Mouse (Mus musculus) E14TG2a.4 (cell line): ENCODE results near the gene Xpnpep2.

Experiments used
- H3K27me3 ChIP-seq: 2 replicates; pipeline ENCODE4 v1.6.1; 2014; ENCODE audit warnings: low read length, control low read depth; ENCODE audit not compliant: insufficient read depth
- H3K36me3 ChIP-seq: 2 replicates; pipeline ENCODE4 v1.6.1; 2014; ENCODE audit warnings: low read length, control low read depth; ENCODE audit not compliant: insufficient read depth
- H3K4me1 ChIP-seq: replicated peaks from 2 replicates; pipeline ENCODE4 v1.6.1; 2014; ENCODE audit warnings: low read depth, low read length, control low read depth
- H3K4me3 ChIP-seq: replicated peaks from 2 replicates; pipeline ENCODE4 v1.5.1; 2014; ENCODE audit warnings: mild to moderate bottlenecking, low read length
- H3K9me3 ChIP-seq: 2 replicates; pipeline ENCODE4 v1.6.1; 2014; ENCODE audit warnings: low read length, control low read depth
- CTCF ChIP-seq: conservative IDR thresholded peaks from 2 replicates; pipeline ENCODE4 v1.5.1; 2014; ENCODE audit warnings: low read length
- NANOG ChIP-seq: IDR thresholded peaks from 2 replicates; pipeline ENCODE4 v1.6.1; 2014; ENCODE audit warnings: borderline replicate concordance, low read length, mixed read lengths
- POU5F1 ChIP-seq: IDR thresholded peaks from 2 replicates; pipeline ENCODE4 v1.6.1; 2014; ENCODE audit warnings: low read length, borderline replicate concordance

Xpnpep2 gene

DNA sequence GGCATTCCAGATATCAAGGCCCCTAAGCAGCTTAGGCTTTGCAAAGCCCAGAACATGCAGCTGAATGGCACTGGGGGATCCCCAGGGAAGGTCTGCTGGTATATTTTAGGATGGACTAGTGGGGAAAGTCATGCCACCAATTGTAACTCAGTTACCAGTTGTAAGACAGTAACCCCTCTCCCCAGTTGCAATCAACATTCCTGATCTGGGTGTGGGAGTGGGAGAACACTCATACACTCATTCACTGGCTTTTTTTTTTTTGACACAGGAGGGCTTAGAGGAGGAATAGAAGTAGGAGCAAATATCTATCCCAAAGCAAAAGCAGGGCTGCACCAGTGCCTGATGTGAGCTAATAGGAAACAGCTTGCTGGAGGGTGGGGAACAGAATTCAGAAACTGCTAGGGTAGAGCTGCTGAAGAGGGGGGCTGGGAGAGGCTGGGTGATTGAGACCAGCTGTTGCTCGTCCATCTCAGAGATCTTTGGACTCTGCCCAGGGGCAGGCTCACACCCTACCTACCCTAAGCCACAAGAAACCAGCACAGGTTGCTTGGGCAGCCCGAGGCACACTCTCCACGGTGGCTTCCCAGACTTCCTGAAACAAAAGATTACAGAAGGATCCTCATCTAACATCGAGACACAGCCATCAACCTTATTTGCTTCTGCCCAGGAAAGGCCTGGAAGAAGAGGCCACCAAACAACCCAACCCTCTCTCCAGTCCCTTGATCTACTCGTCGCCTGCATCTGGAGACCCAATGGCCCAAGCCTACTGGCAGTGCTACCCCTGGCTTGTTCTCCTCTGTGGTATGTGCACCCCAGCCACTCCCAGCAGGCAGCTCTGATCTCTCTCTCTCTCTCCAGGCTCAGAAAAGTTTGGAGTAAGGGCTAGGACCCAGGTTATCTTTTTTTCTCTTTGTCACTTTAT lies at the start of gene Xpnpep2:
TSS of gene Xpnpep2 (plus strand) at position 332 of the 922 bp plus-strand sequence.
- H3K4me1 ChIP-seq = peaks cover 15% of the 10 kb centered on the region
- TF ChIP-seq POU5F1 (no peak), CTCF (no peak), NANOG (no peak)
- no peak within 1 kb of the TSS for H3K4me3 ChIP-seq
- no peaks in the 10 kb centered on the region for H3K27me3 ChIP-seq
- no peaks in the 10 kb centered on the region for H3K36me3 ChIP-seq
- no peaks in the 10 kb centered on the region for H3K9me3 ChIP-seq

DNA sequence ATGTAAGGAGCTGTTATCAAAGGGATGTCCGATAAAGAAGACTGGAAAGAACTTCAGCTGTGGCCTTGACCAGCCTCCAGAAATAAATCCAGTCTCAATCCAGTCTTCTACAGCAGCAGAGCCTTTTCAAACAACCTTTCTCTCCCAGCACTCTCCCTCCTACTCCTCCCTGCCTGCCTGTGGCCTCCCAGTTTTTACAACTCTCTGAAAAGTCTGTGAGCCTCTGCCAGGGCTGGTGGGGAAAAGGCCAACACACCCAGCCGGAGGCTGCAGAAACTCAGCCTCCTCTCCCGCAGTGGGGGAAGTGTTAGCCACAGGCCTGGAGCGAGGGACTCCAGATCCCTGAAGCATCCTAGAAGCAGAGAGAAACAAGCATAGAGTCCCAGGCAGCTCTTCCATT lies 46.0 kb upstream of the Xpnpep2 start:
- Histone ChIP-seq H3K27me3 (no peaks in the 10 kb centered on the region), H3K36me3 (no peaks in the 10 kb centered on the region), H3K4me3 (no peak overlapping the region), H3K9me3 (no peaks in the 10 kb centered on the region), H3K4me1 (peaks cover 34% of the 10 kb centered on the region)
- no peak for TF ChIP-seq CTCF
- no peak for TF ChIP-seq NANOG
- no peak for TF ChIP-seq POU5F1

- Histone ChIP-seq H3K4me1 (peaks cover 34% of the 10 kb centered on the region), H3K9me3 (no peaks in the 10 kb centered on the region), H3K36me3 (no peaks in the 10 kb centered on the region), H3K4me3 (no peak overlapping the region), H3K27me3 (peaks cover 4% of the 10 kb centered on the region; the same call in 1 of the 2 replicates)
- no peak for TF ChIP-seq CTCF
- no peak for TF ChIP-seq POU5F1
- TF ChIP-seq NANOG = peak; percentile 88
Observed at GRCm38 (mm10) chrX:48064166-48064853, 44.2 kb upstream of the Xpnpep2 start.

GRCm38 (mm10) chrX:48066891-48067290 lies 41.6 kb upstream of the Xpnpep2 start:
- TF ChIP-seq NANOG (no peak), CTCF (no peak), POU5F1 (no peak)
- H3K9me3 ChIP-seq = no peaks in the 10 kb centered on the region

DNA sequence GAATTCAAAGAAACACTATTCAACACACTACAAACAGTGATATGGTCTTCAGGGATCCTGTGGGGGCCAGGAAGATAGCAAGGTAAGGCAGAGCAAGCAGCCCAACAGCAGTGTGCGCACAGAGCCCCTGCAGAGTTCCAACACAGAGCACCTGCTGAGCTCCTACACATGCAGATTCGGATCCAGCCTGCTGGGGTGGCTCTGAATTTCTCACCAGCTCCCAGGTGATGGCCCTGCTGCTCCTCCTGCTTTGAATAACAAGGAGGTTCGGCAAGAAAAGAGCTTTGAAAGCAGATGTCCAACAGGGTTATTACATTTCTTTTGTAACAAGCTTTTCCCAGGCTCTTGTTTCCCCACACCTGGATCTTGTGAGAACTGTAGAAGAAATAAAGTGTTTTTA lies 36.6 kb upstream of the Xpnpep2 start:
- Histone ChIP-seq H3K4me3 (no peak overlapping the region), H3K27me3 (peaks cover 36% of the 10 kb centered on the region), H3K4me1 (peaks cover 25% of the 10 kb centered on the region), H3K36me3 (no peaks in the 10 kb centered on the region), H3K9me3 (no peaks in the 10 kb centered on the region)
- TF ChIP-seq NANOG = peak; percentile 88
- peak; percentile 59; the same call in 1 of the 2 replicates for TF ChIP-seq POU5F1
- TF ChIP-seq CTCF = no peak

More at GRCm38 (mm10) chrX:48066891-48067290, 41.6 kb upstream of the Xpnpep2 start:
- Histone ChIP-seq H3K36me3 (no peaks in the 10 kb centered on the region), H3K4me1 (peaks cover 38% of the 10 kb centered on the region), H3K4me3 (no peak overlapping the region), H3K27me3 (peaks cover 13% of the 10 kb centered on the region; the same call in 1 of the 2 replicates)

DNA sequence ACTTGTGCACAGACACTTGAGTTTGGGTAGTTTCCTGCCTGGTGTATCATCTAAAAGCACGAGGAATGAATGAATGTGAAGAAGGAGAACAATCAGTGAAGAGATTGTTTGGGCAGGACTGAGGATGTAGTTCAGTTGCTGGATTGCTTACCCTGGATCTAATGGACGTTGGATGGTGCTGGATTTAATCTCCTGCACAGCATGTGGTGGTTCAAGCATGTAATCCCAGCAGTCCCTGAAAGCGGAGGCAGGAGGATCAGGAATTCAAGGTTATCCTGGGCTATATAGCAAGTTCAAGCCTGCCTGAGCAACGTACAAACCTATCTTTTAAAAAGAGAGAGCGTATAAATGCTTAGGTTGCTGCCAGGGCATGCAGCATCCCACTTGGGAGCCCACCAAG lies 36.1 kb upstream of the Xpnpep2 start:
- H3K27me3 ChIP-seq = peaks cover 41% of the 10 kb centered on the region
- H3K4me3 ChIP-seq = no peak overlapping the region
- peaks cover 25% of the 10 kb centered on the region for H3K4me1 ChIP-seq
- no peaks in the 10 kb centered on the region for H3K9me3 ChIP-seq
- TF ChIP-seq CTCF (no peak), POU5F1 (no peak), NANOG (peak; percentile 7; the same call in 1 of the 2 replicates)
- H3K36me3 ChIP-seq = no peaks in the 10 kb centered on the region

DNA sequence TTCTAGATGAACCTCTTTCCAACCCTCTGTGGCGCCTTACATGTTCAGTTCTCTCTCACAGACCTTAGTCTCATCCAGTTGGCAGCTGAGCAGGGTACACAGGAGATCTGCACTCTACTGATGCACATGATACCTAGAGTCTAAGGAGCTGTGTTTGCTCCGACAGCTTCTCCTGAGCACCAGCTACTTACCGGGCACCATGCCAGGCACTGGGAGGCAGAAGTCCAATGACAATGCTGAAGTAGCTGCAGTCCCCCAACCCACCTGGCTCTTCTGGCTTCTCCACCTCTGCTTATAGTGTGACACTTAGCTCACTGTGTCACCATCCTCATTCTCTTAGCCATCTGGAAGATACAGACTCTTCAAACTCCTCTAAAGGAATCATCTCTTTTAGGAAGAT lies 33.8 kb upstream of the Xpnpep2 start:
- Histone ChIP-seq H3K4me1 (peaks cover 25% of the 10 kb centered on the region), H3K27me3 (peaks cover 49% of the 10 kb centered on the region), H3K4me3 (no peak overlapping the region), H3K9me3 (no peaks in the 10 kb centered on the region), H3K36me3 (no peaks in the 10 kb centered on the region)
- no peak for TF ChIP-seq POU5F1
- no peak for TF ChIP-seq NANOG
- no peak for TF ChIP-seq CTCF

GRCm38 (mm10) chrX:48076806-48077425 lies 31.6 kb upstream of the Xpnpep2 start:
- H3K4me3 ChIP-seq = no peak overlapping the region
- no peaks in the 10 kb centered on the region for H3K9me3 ChIP-seq
- H3K4me1 ChIP-seq = peaks cover 14% of the 10 kb centered on the region
- peaks cover 49% of the 10 kb centered on the region for H3K27me3 ChIP-seq
- no peak for TF ChIP-seq CTCF
- TF ChIP-seq NANOG = no peak
- no peak for TF ChIP-seq POU5F1
- H3K36me3 ChIP-seq = no peaks in the 10 kb centered on the region
